Mouse (Mus musculus): ENCODE measurements around the gene Vasn.

GRCm38 (mm10) chr16:4592909-4593875 lies 46.5 kb upstream of the Vasn start:
- TF ChIP-seq CTCF (IDR thresholded peaks at IDR 0.05): peak; percentile 72
- TF ChIP-seq EP300 (IDR thresholded peaks at IDR 0.05): no peak
